Mouse (Mus musculus): ENCODE results near the gene Prr11.

Gene Prr11

DNA sequence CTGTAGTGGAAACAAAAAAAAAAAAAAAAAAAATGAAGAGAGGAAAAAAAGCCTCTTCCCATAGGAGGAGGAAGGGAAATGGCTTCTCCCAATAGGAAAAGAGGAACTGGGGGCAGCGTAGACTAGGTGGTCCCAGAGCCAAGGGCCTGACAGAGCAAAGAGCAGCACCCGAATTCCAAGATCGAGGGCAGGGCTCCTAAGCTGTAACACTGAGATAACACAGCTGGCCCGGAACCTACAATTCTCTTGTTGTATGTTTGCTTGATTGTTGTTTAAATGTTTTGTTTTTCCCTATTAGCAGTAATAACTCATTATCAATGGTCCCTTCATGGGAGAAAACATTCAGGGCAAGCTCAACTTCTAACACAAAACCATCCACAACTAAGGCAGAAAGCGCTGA, 61.5 kb downstream of the Prr11 start:
- DNase-seq (ENCODE audit: low read depth) = no peak

DNA sequence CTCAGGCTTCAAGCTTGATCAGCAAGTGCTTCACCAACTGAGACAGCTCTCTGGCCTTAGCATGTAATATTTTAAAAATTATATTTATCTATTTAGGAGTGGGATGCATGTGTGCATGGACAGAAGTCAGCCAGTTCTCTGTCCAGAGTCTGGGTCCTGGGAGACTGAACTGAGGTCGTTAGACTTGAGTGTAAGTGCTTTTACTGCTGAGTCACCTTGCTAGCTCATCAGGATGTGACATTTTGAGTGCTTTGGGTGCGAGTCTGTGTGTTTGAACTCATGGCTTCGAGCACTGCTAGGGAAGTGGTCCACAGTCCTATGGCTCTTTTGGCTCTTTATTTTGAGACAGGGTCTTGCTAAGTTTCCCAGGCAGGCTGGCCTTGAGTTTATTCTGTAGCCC, 65.5 kb downstream of the Prr11 start:
- DNase-seq (ENCODE audit: low read depth) = no peak

DNA sequence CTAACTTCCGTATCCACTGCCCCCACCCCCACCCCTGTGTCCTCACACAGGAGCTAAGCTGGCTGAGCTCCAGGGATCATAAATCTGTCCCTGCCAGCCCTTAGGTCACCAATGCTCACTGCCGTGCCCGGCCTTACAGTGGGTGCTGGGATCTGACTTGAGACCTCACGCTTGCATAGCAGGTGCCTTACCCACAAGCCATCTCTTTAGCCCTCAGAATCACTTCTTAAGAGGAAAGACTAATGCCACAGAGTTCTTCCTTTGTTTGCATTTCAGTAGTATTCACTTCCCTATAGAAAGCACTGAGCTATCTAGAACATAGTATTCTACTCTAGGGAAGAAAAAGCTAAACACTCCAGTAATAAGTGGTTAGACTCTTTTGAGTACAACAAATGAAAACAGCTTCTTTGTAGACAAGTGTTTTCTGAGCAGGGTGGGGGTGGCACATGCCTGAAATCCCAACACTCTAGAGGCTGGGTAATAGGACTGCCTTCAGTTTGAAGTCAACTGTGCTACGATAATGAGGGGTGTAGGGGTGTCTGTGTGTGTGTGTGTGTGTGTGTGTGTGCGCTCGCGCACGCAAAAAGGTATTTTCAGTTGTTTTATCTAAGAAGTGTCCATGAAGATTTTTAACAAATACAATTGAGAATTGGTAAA, 69.1 kb downstream of the Prr11 start:
- DNase-seq (ENCODE audit: low read depth) = peak; percentile 22
